Mouse (Mus musculus): ENCODE results near the gene Tnfrsf14. TPM values are rescaled to one million over a fixed set of nuclear protein-coding genes. Genes with fewer than 3 reads are reported as not detected.

Gene Tnfrsf14
- polyA plus RNA-seq, 1 experiment: 2.9 TPM

DNA sequence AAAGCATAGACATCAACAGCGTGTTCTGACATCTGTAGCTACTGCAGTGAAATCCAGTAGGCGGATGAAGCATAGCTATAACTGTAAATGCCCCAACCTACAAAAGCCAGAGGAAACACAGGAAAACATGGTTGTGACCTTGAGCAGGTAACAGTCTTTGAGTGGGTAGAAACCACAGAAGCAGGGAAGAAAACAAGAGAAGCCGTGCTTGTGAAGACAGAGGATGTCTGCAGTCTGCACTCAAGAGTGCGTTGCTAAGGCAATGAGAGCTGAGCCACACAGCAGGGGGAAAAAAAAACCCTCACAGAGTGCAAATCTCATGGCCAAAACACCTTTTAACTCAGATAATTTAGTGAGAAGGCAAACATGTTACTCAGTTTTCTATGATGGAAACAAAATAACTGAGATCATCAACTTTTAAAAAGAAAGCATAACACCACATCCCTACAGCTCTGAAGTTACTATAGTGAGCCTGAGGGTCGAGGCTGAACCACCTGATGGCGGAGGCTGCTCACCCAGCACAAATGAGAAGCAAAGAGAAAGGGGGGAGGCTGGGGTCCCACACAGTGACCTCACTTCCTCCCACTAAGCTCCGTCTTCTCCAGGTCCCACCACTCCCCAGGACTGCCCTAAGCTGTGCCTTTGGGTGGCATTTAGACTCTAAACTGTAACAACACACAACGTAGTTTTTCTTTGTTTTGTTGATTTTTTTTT is 8.3 kb upstream of the Tnfrsf14 start:
- TF ChIP-seq GATA1 (IDR thresholded peaks at IDR 0.05; ENCODE audit: low read length): no peak

DNA sequence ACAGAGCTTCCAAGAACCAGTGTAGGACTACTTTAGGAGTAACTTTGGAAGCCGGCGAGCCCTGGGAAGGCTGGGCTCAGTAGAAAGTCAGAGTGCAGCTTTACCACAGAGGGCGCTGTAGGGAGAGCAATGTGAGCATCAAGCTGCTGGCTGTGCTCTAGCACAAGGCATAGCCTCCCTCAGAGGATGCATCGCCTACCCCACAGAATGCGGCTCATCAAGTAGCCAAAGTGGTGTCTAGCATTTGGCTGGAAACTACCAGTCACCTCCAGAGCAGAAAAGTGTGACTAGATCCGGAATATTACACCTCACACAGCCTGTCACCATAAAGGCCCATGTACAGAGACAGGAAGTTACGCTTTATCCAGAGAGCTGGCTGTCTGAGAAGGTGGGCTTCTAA is 7.4 kb upstream of the Tnfrsf14 start:
- no peak for TF ChIP-seq GATA1 (IDR thresholded peaks at IDR 0.05; ENCODE audit: low read length)

DNA sequence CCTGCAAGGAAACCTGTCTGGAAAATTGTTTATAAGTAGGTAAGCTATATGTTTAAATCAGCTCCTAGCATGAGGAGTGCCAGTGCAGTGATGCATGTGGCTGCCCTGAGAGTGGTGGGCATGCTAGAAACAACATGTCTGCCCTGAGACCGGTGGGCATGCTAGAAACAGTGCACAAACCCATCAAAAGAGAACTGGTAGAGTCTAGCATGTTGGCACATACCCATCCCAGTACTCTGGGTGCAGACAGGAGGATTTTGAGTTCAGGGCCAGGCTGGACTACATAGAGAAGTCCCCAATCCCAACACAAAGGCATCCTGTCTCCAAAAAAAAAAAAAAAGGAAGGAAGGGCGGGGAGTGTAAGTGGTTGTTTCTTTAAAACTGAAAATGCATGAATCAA is 6.4 kb upstream of the Tnfrsf14 start:
- no peak for TF ChIP-seq GATA1 (IDR thresholded peaks at IDR 0.05; ENCODE audit: low read length)

DNA sequence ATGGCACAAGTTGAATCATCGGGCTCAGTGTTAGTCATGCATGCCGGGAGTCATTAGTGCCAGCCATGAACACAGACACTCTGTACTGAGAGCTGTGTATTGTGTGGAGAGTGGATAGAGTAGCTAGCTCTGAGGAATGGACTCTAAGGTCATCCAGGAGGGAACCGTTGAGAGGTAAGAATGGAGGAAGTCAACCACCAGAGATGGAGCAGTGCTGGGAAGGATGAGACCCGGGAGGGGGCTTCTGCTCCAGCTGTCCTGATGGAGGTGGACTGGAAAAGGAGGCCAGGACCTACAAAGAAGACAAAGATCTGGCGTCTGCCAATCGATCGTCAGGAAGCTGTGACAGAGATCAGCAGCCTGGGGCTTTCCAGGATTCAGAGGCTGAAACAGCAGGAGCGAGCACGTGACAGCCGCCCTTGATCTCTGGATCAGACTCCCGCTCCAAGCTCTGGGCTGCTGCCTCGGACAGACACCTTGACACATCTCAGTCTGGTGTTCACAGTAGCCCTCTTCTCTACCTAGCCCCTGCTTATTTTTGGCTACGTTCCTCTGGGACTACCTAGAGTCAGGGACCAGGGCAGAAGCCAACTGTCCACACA is 5.0 kb upstream of the Tnfrsf14 start:
- TF ChIP-seq GATA1 (IDR thresholded peaks at IDR 0.05; ENCODE audit: low read length): no peak

DNA sequence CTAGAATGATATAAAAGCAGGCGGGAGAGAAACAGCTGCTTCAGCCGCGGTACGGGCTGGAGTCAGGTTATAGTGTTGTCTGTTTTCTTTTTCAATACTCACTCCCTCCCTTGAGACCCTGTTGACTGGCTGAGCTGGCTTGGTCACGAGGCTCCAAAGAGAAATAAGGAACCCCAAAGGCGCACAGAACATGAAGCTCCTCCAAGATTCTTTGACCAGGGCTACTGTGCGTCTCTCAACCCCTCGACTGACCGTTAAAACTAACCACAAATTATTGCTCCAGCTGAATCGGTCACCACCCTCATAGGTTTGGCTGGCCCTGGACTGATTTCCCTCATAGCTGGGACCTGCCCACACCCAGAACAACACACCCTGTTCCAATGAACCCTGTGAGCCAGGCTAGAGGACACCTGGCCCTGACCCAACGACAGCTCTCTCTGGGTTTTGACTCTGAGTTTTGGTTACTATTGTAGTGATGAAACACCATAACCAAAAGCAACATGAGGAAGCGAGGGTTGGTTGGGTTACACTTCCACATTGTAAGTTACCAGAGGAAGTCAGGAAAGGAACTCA is 811 bp upstream of the Tnfrsf14 start:
- no peak for TF ChIP-seq GATA1 (IDR thresholded peaks at IDR 0.05; ENCODE audit: low read length)

DNA sequence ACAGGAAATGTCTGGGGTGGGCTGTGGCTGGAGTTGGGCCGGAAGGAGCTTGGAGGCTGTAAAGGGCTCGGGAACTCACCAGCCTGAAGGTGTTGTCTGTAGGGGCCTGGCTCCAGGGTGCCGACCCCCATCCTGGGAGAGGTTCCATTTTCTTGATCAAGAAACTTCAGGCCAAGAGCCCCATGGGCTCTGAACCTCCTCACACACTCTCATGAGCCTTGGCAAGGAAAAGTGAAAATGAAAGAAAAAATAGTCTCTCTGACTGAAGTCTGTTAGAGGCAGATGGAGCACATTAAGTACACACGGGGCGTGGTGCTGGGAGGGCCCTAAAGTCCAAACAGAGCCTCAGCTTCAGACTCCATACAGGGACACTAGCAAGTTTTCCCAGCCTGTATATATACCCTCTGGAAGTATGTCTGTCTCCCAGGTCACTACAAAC is 445 bp downstream of the Tnfrsf14 start:
- no peak for TF ChIP-seq GATA1 (IDR thresholded peaks at IDR 0.05; ENCODE audit: low read length)

DNA sequence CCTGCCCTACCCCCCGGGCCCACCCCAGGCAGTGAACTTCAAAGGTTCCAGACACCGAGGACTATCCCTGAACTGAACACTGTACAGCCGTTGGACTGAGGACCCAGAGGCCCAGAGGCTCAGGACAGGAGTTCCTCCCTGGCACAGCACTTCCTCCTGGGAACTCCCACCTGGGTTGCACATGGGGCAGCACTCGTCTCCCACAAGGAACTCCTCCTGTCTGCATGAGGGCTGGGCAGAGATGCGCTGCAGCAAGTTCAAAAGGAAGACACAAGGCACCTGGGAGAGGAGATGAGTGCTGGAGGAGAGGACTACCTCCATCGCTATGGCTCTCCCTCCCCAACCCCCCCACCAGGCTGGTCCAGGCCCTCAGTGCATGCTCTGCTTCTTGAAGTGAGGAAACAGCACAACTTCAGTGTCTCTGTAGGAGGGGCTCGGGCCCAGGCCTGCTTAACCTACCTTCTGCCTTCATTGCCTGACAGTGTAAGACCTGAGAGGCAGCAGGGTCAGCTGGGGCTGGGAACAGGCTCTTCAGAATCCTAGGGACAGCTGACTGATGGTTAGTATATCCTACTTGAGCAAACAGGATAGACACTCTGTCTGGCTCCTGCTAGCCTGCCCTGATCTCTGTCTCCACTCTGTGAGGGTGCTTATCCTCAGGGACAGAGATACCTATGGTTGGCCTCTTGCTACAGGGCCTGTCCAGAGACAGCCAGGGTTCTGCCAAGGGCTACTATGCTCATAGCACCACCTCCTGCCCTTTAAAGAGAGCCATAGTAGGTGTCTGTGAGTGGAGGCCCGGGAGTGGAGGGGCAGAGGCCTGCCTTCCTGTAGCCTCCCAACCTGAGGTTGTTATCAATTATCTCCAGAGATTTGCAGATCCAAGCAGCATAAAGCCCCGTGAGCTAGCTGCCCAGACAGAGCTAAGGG is 1.1 kb downstream of the Tnfrsf14 start:
- TF ChIP-seq GATA1 (IDR thresholded peaks at IDR 0.05; ENCODE audit: low read length): no peak

DNA sequence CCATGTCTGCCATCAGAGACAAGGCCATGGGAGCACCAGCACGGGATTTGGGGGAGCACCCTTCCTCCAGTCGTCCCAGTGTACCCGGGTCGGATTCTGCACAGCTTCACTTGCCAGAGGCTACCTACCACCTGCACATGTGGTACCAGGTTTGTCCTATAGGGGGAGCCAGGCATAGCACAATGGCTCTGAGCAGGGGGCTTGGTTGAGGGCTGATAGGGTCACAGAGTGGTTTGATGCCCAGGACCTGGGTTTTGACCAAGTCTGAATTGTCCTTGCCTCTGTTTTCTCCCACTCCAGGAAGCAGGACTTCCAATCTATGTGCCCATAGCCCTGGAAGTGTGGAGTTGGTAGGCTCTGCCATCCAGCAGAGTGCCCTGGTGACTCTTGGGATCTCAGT is 3.0 kb downstream of the Tnfrsf14 start:
- TF ChIP-seq GATA1 (IDR thresholded peaks at IDR 0.05; ENCODE audit: low read length): no peak

DNA sequence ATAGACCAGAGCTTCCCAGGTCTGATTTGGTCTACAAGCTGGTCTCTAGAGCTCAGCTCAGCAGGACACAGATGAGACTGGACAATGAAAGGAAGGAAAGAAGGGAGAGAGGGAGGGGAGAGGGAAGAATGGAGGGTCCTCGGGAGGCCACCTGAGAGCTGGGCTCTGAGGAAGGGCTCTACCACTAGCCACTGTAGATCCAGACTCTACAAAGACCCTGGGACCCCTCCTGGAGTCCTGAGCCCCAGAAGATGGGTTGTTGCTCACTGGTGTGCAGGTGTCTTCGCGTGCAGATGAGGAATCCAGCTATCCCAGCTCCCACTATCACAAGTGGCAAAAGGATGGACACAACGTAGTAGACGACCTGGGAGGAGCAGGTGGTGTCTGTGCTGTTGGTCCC is 5.4 kb downstream of the Tnfrsf14 start:
- TF ChIP-seq GATA1 (IDR thresholded peaks at IDR 0.05; ENCODE audit: low read length): no peak

DNA sequence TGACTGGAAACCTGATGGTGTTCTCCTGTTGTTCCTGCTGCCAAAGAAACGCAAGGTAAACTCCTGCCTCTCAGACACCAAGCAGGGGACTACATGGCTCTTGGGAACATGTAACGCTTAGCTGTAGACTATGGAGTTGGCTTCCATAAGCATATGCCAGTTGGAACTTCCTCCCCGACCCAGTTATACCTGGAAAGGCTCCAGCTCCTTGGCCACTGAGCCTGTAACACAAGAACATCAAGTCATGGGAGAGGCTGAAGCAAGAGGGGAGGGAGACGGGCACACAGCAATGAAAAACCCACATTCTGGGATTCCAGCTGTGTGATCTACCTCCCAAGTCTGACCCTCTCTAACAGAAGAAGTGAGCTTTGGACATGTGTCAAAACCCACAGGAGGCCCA is 6.1 kb downstream of the Tnfrsf14 start:
- no peak for TF ChIP-seq GATA1 (IDR thresholded peaks at IDR 0.05; ENCODE audit: low read length)

DNA sequence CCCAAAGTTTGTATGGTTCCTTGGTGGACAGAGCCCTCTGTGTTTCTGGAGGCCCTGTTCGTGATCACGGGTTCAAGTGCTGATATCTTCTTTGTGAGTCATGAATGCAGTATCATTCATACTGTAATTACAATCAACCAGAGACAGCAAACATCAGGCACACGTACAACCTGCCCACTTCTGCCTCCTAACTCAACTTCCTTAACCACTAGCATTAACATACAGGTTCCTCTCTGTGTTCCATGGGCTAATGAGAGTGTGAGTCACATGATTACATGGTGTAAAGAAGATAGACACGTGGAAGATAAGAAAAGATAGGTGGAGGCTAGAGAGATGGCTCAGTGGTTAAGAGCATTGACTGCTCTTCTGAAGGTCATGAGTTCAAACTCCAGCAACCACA is 11.7 kb downstream of the Tnfrsf14 start:
- TF ChIP-seq GATA1 (IDR thresholded peaks at IDR 0.05; ENCODE audit: low read length): no peak

DNA sequence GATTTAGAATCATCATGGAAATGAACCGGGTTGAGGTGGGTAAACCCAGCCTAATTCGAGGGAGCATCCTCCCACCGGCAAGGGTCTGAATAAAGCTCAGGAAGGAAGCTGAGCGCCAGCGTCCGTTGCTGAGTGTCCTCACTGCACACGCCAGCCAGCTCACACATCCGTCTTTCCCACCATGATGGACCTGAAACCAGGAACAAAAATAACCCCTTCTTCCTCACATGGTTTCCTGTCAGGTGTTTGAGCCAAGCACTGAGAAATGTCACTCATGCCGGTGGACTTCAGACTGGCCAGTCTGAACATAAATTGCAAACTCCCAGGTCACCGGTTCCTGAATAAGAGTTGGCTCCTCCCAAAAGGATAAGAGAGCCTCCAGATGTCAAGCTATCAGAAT is 13.1 kb downstream of the Tnfrsf14 start:
- TF ChIP-seq GATA1 (IDR thresholded peaks at IDR 0.05; ENCODE audit: low read length): no peak

DNA sequence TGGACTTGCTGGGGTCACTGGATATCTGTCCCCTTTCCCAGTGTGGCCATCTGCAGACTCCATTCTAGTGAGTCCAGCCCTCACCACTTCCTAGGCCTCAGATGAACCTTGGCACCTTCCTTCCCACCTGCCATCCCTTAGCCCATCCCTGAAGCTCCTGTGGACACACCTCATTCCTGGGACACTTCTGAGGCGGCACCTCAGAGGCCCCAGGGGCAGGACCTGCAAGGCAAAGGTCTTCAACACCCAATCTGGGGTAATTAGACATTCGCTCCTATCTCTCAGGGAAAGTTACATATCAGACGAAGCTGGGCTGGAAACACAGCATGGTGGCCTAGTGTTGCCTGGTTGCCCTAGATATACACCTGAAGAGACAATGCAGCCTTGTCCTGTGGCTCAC is 13.7 kb downstream of the Tnfrsf14 start:
- TF ChIP-seq GATA1 (IDR thresholded peaks at IDR 0.05; ENCODE audit: low read length): no peak

DNA sequence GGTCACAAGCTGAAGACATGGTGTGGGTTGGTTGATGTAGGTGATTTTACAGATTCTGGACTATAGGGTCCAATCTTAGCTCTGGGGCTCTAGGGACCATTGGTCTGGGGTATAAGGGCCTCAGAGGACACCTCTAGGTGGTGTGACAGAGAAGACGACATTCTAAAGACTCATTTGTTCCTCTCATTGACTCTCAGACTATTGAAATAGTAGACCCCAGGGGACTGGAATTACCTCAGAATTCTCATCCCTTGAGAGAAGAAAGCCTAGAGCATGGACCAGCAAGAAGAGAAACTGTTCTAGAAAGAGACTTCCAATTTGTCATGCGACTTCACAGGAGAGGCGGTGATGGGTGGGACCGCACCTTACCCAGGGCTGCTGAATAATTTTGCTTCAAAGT is 14.1 kb downstream of the Tnfrsf14 start:
- no peak for TF ChIP-seq GATA1 (IDR thresholded peaks at IDR 0.05; ENCODE audit: low read length)

DNA sequence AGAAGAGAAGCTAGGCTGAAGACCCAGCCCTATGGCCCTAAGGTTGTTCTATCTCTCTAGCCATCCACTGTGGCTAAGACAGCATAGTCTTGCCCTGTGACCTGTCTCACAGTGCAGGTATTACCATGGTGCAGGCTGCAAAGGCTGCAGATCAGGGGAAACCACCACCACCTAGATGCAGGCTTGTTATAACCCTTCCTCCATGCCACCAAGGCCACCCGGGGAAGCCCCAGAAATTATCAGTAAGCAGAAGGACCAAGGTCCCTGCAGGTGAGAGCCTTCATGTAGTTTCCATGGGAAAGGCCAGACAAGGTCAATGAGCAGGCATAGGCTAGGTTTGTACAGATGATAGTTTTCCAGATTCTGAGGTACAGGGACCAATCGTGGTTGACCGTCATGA is 14.5 kb downstream of the Tnfrsf14 start:
- no peak for TF ChIP-seq GATA1 (IDR thresholded peaks at IDR 0.05; ENCODE audit: low read length)

DNA sequence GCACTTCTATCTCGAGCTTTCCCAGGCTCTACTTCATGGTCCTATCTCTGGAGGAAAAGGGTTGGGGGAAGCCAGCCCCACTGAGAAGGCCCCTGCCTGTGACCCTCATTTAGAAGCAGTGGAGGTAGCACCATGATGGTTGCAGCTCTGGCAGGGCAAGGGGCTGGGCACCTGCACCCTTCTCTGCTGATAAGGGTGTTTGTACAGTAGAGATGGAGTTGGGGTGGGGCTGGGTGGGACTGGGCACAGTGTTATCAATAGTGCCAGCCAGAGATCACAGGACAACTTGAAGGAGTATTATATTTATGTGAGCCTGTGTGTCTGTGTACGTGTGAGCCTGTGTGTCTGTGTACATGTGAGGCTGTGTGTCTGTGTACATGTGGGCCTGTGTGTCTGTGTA is 16.7 kb downstream of the Tnfrsf14 start:
- TF ChIP-seq GATA1 (IDR thresholded peaks at IDR 0.05; ENCODE audit: low read length): no peak
